22 mouse cellular contexts compared by ENCODE assay signal in the genomic region with DNA sequence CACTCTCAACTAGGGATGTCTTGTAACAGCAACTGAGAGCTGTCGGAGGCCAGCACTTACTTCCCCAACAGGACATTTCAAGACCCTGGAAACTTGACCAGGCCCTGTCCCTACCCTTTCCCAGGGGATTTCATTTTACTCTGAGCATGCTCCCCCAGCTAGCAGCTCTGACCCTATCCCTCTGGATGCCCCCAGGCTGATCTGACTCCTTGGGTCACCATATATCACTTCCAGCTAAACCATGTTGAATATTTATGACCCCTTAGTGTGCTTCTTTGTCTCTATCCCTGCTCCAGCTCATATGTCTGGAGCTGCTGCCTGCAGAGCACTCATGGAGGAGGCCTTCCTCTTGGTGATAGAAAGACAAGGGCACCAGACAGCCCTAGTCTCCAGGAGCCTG. TPM values are rescaled to one million over a fixed set of nuclear protein-coding genes. Genes with fewer than 3 reads are reported as not detected.
A peak's percentile ranks its signal among the peaks of the same experiment; 100 is the strongest.
DNase-seq lines count a peak whose midpoint lies in the region; ATAC-seq lines count a peak whose summit lies in the region.
"Had no signal": no experiment of that assay in that cellular context is flagged by ENCODE, and none has a peak within 500 bp of the region (broad histone marks: within the 10 kb centered on the region; RNA-seq: fewer than 3 reads in every experiment).

No protein-coding gene starts in this region.

- peaks cover 3% of the 10 kb centered on the region; the same call in 1 of the 2 replicates for H3K36me3 ChIP-seq in hindbrain, embryonic 11.5 days (ENCODE audit: control insufficient read depth, insufficient read depth, low read length)
- peaks cover 30% of the 10 kb centered on the region for H3K36me3 ChIP-seq in hindbrain, embryonic 10.5 days
- H3K36me3 ChIP-seq in midbrain, embryonic 13.5 days: peaks cover 16% of the 10 kb centered on the region
- peaks cover 14% of the 10 kb centered on the region for H3K36me3 ChIP-seq in midbrain, embryonic 14.5 days (ENCODE audit: control insufficient read depth, insufficient read depth, low read length)

- no peaks in the 10 kb centered on the region for H3K9me3 ChIP-seq in hindbrain, embryonic 11.5 days (ENCODE audit: control insufficient read depth, low read length)
- H3K9me3 ChIP-seq in hindbrain, embryonic 10.5 days: no peaks in the 10 kb centered on the region
- no peaks in the 10 kb centered on the region for H3K9me3 ChIP-seq in midbrain, embryonic 13.5 days
- H3K9me3 ChIP-seq in midbrain, embryonic 14.5 days (ENCODE audit: control insufficient read depth, low read length): no peaks in the 10 kb centered on the region
- H3K9me3 ChIP-seq: embryonic facial prominence, embryonic 13.5 days; forebrain, embryonic 12.5 days; heart, embryonic 10.5 days had no signal

- no peak overlapping the region for H3K27ac ChIP-seq in hindbrain, embryonic 11.5 days (ENCODE audit: low read depth, low read length)
- H3K27ac ChIP-seq in hindbrain, embryonic 10.5 days: no peak overlapping the region
- H3K27ac ChIP-seq in midbrain, embryonic 13.5 days: no peak overlapping the region
- no peak overlapping the region for H3K27ac ChIP-seq in midbrain, embryonic 14.5 days (replicated peaks; ENCODE audit: low read depth, low read length)
- H3K27ac ChIP-seq: embryonic facial prominence, embryonic 13.5 days; forebrain, embryonic 12.5 days; heart, embryonic 10.5 days had no signal

- no peak for DNase-seq in hindbrain, embryonic 11.5 days (ENCODE audit: low spot score)
- DNase-seq in hindbrain, embryonic 10.5 days (ENCODE audit: low spot score): no peak
- DNase-seq in midbrain, embryonic 14.5 days: no peak
- peak; percentile 47 for DNase-seq in mesoderm, embryonic 11.5 days (ENCODE audit: low read depth, low spot score)
- no peak for DNase-seq in kidney, adult 9 months
- DNase-seq: adrenal gland, postnatal 14 days; cerebellum, adult 11-12 months; cerebellum, adult 9-10 months; cerebellum, postnatal 25 days; gastrocnemius, postnatal 10 days; heart, adult 18-20 months; heart, postnatal 10 days; heart, postnatal 4 days had no signal

- peak; percentile 47; the same call in 1 of the 2 replicates for ATAC-seq in hindbrain, embryonic 11.5 days (ENCODE audit: low FRiP score)
- ATAC-seq in midbrain, embryonic 13.5 days: peak; percentile 46; the same call in 1 of the 2 replicates
- no peak for ATAC-seq in midbrain, embryonic 14.5 days (ENCODE audit: low FRiP score, low TSS enrichment)
- ATAC-seq: activated CD4-positive, CD25-positive, alpha-beta regulatory T cell, adult 4 months; forebrain, embryonic 16.5 days; hindbrain, embryonic 16.5 days; Patski had no signal

- H3K4me2 ChIP-seq in hindbrain, embryonic 11.5 days (replicated peaks; ENCODE audit: low read depth, low read length): no peak overlapping the region
- no peak overlapping the region for H3K4me2 ChIP-seq in midbrain, embryonic 13.5 days (replicated peaks)
- no peak overlapping the region for H3K4me2 ChIP-seq in midbrain, embryonic 14.5 days (ENCODE audit: low read length)
- H3K4me2 ChIP-seq: embryonic facial prominence, embryonic 13.5 days; forebrain, embryonic 12.5 days had no signal

- WGBS in hindbrain, embryonic 11.5 days: 61% methylated on average over 1 of the region's 1 CpGs
- WGBS in hindbrain, embryonic 10.5 days: 61% methylated on average over 1 of the region's 1 CpGs
- WGBS in midbrain, embryonic 13.5 days: 79% methylated on average over 1 of the region's 1 CpGs
- WGBS in midbrain, embryonic 14.5 days: 83% methylated on average over 1 of the region's 1 CpGs

- H3K9ac ChIP-seq in hindbrain, embryonic 11.5 days (ENCODE audit: low read depth, low read length): no peak overlapping the region
- no peak overlapping the region for H3K9ac ChIP-seq in midbrain, embryonic 13.5 days (replicated peaks)
- H3K9ac ChIP-seq in midbrain, embryonic 14.5 days (replicated peaks; ENCODE audit: low read length): no peak overlapping the region
- H3K9ac ChIP-seq: embryonic facial prominence, embryonic 13.5 days; forebrain, embryonic 12.5 days had no signal

- no peaks in the 10 kb centered on the region for H3K27me3 ChIP-seq in hindbrain, embryonic 11.5 days (ENCODE audit: control insufficient read depth, insufficient read depth, low read length)
- H3K27me3 ChIP-seq in hindbrain, embryonic 10.5 days (ENCODE audit: insufficient read depth, poor library complexity, severe bottlenecking): peaks cover 9% of the 10 kb centered on the region
- no peaks in the 10 kb centered on the region for H3K27me3 ChIP-seq in midbrain, embryonic 13.5 days
- H3K27me3 ChIP-seq in midbrain, embryonic 14.5 days (ENCODE audit: control insufficient read depth, insufficient read depth, low read length): no peaks in the 10 kb centered on the region
- H3K27me3 ChIP-seq: CH12.LX had no signal

- no peaks in the 10 kb centered on the region for H3K4me1 ChIP-seq in hindbrain, embryonic 11.5 days (replicated peaks; ENCODE audit: control insufficient read depth, insufficient read depth, low read length)
- peaks cover 12% of the 10 kb centered on the region for H3K4me1 ChIP-seq in hindbrain, embryonic 10.5 days (replicated peaks)
- 0 out of 2 replicates have a peak, but pooled peaks cover 4% of the 10 kb centered on the region for H3K4me1 ChIP-seq in midbrain, embryonic 13.5 days (replicated peaks)
- H3K4me1 ChIP-seq in midbrain, embryonic 14.5 days (ENCODE audit: control insufficient read depth, insufficient read depth, low read length): no peaks in the 10 kb centered on the region
- H3K4me1 ChIP-seq: embryonic facial prominence, embryonic 13.5 days; forebrain, embryonic 12.5 days; heart, embryonic 10.5 days had no signal

- no peak overlapping the region for H3K4me3 ChIP-seq in hindbrain, embryonic 11.5 days (ENCODE audit: low read depth, low read length)
- no peak overlapping the region for H3K4me3 ChIP-seq in hindbrain, embryonic 10.5 days
- no peak overlapping the region for H3K4me3 ChIP-seq in midbrain, embryonic 13.5 days (replicated peaks)
- no peak overlapping the region for H3K4me3 ChIP-seq in midbrain, embryonic 14.5 days (replicated peaks; ENCODE audit: low read depth, low read length)
- H3K4me3 ChIP-seq: embryonic facial prominence, embryonic 13.5 days; forebrain, embryonic 12.5 days; heart, embryonic 10.5 days had no signal

RNA-seq across cellular contexts. Expression of gene Dlg3, which starts 53.6 kb away (rescaled TPM):
- polyA plus RNA-seq in hindbrain, embryonic 11.5 days (2014; fragmentation: Nextera tagmentation; extraction: Ambion mirVana): 8.1 and 13.8 TPM in 2 replicates
- polyA plus RNA-seq in hindbrain, embryonic 10.5 days (2016; fragmentation: Nextera tagmentation; extraction: Ambion mirVana): 12.2 and 15.1 TPM in 2 replicates
- 9.4 and 10.8 TPM in 2 replicates for polyA plus RNA-seq in midbrain, embryonic 13.5 days (2015; fragmentation: Nextera tagmentation; extraction: Ambion mirVana)
- 13.0 and 14.8 TPM in 2 replicates for polyA plus RNA-seq in midbrain, embryonic 14.5 days (2014; fragmentation: Nextera tagmentation; extraction: Ambion mirVana)
